Mouse (Mus musculus) layer of hippocampus, postnatal 10 days (tissue): ENCODE data around the gene Hist1h4c. TPM values are rescaled to one million over a fixed set of nuclear protein-coding genes. Genes with fewer than 3 reads are reported as not detected.
"Not testable (repeated sequence)": the region's sequence is repeated elsewhere in the genome, so short reads cannot be mapped to it uniquely, and the experiment has no call there.

Source experiments
- DNase-seq, 2 experiments: peaks; one replicate each; pipeline ENCODE4 v3.0.0; 2021; ENCODE audit warnings: low spot score in 2 of 2
- total RNA-seq, 2 experiments: library from RNA; stranded (reverse); gene quantifications; 2 replicates each; pipeline ENCODE4 v1.2.3; 2021

The Hist1h4c gene
- total RNA-seq, 2 experiments from 2014 or later: 102 to 111 TPM

GRCm38 (mm10) chr13:23729706-23730105 lies 31.5 kb upstream of the Hist1h4c start:
- DNase-seq: no peak

- DNase-seq: peak in 1 of 2 experiments; percentile 12
These were observed 30.9 kb upstream of the Hist1h4c start for GRCm38 (mm10) chr13:23729192-23729525.

- peak in 1 of 2 experiments; percentile 4 for DNase-seq
These were observed 30.4 kb upstream of the Hist1h4c start for GRCm38 (mm10) chr13:23728472-23729191.

DNA sequence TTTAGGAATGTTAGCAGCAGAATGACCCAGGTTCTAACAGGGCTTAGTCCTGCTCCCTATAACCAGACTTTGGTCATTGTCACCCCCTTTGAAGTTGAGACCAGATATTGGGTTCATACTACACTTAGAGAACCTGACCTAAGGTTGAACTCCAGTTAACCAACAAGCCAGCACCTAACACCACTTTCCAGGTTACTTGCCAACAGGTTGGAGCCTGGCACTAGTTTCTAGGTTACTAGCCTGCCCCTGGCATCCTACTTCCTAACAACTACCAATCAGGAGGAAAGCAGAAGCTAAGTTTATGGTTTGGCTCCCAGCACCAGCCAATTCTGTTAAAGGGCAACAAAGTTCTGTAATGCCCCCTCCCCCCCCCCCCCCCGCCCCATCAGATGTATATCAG lies 27.0 kb upstream of the Hist1h4c start:
- DNase-seq: peak in 1 of 2 experiments; percentile 6

GRCm38 (mm10) chr13:23724239-23724638 lies 26.0 kb upstream of the Hist1h4c start:
- DNase-seq: peak in 1 of 2 experiments; percentile 4

DNA sequence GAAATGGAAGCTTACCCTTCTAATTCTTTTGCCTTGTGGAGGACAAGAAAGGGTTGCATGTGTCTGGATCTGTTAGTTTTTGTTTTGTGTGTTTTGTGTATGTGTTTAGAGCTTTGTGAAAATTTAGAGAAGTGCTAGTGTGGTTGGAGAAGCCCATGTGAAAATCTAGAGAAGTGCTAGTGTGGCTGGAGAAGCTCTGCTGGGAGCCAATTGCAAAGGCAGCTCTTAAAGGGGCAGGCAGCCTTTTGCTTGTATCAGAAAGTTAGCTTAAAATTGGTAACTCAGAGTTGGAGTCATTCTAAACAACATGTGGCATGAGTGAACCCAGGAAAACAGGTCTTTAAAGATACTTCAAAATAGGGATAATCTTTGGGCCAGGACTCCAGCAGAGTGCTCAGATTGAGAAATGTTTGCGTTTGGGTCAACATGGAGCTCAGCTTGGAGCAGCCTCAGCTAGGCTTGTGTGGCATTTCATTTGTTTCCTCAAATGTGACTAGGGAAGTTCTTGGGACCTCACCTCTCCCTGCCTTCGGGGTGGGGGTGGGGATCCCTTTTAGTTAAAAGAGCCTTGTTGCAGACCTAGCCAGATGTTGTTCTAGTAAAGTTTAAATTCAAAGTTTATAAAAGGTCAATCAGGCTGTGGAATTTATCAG lies 19.5 kb upstream of the Hist1h4c start:
- DNase-seq: peak in 1 of 2 experiments; percentile 4

- DNase-seq: peak in 1 of 2 experiments; percentile 6
These were observed 18.9 kb upstream of the Hist1h4c start for GRCm38 (mm10) chr13:23717176-23717575.

GRCm38 (mm10) chr13:23716261-23717042 lies 18.2 kb upstream of the Hist1h4c start:
- DNase-seq: no peak

GRCm38 (mm10) chr13:23710374-23711089 lies 12.3 kb upstream of the Hist1h4c start, which contains the start of gene Hfe:
Gene Hfe, minus strand, starts transcription at chr13:23710854.
- DNase-seq: peak in 1 of 2 experiments; percentile 45

DNA sequence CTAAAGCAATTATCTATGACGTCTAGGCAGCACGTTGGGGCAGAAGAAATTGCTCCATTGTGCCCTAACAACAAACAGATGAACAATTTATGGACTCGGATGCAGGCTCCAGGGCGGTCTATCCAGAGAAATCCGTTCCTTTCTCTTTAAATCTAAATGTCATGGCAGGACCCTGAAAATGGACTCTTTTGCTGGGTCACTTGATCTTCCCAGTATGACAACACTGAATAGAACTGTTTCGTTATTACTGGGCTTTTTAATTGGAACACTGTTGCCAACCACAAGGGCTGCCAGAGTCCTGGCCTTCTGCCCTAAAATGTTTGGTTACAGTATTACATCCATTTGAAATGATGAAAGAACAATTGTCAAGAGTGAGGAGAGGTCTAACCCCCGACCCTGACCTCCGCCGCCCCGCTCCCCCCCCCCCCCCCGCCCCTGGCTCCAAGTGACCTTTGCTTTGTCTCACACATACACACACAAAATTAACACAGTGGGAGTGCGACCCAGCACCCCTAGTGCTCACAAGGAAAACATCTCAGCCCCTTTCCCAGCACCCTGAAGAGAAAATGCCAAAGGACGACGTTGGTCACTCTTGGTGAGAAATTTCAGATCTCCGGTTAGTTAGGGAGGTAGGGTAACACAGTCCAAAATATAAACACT lies 11.6 kb upstream of the Hist1h4c start:
- DNase-seq: no peak

- DNase-seq: peak in 1 of 2 experiments; percentile 4
These were observed 10.4 kb upstream of the Hist1h4c start for GRCm38 (mm10) chr13:23708654-23709053.

DNA sequence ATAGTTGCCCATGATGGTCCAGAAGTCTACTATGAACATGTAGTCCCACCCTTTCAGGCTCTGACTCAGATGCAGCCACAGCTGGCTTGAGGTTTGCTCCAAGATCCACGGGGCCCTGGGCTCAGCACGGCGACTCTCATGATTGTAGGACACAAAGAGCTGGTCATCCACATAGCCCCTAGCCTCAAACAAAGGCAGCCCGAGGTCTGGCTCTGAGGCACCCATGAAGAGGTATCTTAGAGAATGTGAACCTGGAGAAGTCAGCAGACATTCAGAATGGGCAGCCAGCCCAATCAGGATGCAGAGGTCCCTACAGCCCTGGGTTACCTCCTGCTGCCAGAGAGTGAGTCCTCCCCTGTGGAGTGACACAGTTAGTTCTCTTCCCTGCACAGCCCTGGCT lies 9.8 kb upstream of the Hist1h4c start:
- peak in 1 of 2 experiments; percentile 7 for DNase-seq

DNA sequence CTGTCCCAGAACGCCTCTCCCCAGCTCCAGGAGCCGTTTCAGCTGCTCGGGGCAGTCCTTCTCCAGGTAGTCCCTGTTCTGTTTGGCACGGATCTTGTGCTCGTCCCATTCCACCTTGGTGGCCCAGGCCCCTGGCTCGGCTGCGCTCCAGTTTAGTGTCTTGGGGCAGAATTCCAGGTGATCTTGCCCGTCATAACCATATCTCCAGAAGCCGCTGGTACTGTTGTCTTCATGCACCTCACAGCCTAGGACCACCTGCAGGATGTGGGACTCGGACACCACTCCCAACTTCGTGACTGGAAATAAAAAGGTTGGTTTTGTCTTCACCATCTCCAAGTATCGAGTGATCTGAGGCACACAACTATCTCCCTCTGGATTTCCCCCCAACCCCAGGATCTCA lies 8.5 kb upstream of the Hist1h4c start:
- DNase-seq: peak in 1 of 2 experiments; percentile 6

DNA sequence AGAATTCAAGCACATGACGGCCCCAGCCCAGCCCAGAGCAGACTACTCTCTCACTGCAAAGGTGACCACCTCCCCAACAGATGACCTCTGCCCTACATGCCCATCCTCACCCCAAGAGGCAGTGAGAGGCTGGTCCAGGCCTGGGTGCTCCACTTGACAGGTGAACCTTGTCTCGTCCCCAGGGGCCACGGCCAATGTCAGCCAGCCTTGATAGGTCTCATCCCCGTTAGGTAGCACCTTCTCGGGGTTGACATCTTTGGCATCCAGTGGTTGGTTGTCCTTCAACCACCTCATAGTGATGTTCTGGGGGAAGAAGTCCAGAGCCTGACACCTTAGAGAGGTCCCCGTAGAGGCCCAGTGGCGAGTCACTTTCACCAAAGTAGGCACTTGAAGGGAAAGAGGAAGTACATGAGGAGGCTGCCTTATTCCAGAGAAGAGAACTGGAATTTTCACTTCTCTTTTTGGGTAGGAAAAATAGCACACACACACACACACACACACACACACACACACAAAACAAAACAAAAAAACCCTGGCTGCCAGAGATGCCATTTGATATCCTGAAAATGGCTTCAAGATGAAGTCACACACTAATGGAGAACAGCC lies 7.6 kb upstream of the Hist1h4c start:
- DNase-seq: peak in 1 of 2 experiments; percentile 8

- not testable (repeated sequence) for DNase-seq
These were observed 4.5 kb upstream of the Hist1h4c start for GRCm38 (mm10) chr13:23702801-23703200.

DNA sequence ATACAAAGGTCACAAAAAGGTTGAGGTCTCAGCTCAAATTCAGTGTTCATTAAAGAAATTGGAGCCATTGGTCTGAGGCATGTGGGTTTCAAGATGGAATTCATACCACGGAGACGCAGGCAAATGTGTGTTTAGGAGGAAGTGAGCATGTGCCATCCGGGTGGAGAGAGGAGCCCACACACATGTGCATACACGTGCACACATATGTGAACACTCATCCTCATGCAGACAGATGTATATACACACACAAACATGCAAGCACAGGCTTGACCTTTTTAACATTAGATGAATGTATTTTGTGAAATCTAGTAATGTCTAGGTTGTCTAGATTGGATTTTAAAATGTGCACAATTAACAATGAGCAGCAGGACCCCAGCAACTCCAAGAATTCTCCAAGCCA lies 4.0 kb upstream of the Hist1h4c start:
- no peak for DNase-seq

DNA sequence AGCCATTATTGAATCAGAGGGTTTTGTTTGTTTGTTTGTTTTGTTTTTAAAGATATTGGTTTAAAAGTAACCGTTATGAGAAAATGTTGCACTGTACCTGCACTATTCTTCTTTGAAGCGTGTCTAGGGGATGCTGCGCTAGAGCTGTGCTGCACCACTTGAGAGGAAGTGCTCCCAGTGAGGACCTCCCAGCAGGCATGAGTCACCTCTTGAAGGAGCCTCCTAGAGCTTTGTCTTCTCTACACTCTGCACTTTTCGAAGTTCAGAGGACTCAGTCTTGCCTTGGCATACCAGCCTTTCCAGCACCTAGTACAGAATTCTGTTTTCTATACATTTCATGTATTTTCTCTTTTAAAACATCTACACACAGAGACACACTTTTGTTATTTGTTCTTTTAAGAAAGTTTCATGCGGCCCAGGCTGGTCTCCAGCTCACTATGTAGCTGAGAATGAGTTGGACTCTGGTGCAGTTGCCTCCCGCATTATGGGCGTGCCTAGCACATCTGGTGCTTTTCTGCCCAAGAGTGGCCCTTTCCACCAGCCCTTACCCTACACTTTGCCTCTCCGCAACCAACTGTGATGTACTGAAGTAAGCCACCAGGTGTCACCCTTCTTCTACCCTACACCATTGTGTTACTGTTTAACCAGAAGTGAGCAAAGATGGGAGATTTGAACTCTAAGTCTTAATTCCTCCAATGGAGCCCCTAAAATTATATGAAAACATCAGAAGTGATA lies 2.7 kb upstream of the Hist1h4c start:
- peak; percentile 73 to 77 for DNase-seq

- no peak for DNase-seq
These were observed 1.5 kb upstream of the Hist1h4c start for GRCm38 (mm10) chr13:23699767-23700166.

- no peak for DNase-seq
These were observed 742 bp upstream of the Hist1h4c start for GRCm38 (mm10) chr13:23698996-23699395.
